Mouse (Mus musculus) gastrocnemius, postnatal 14 days (tissue): ENCODE measurements around the gene Mtx1. TPM values are rescaled to one million over a fixed set of nuclear protein-coding genes. Genes with fewer than 3 reads are reported as not detected.

Experiments used
- DNase-seq: peaks from one replicate; pipeline ENCODE4 v3.0.0; 2021; ENCODE audit warnings: mixed read lengths
- intact Hi-C: fragments of 180-260 bp; cut with DNase I; formaldehyde crosslinking; loops from one replicate; pipeline ENCODE4 v1.15.1; 2025; ENCODE audit warnings: low total_unique reads
- long read RNA-seq, 2 experiments: library from polyadenylated mRNA; stranded (forward); transcript quantifications; one replicate each; pipeline ENCODE4 v2.0.0; 2021
- total RNA-seq, 2 experiments: library from RNA; stranded (reverse); gene quantifications; 2 replicates each; pipeline ENCODE4 v1.2.3; 2021

Gene Mtx1
- total RNA-seq: 10 to 100 TPM; 42.4 to 52.2 TPM
- long read RNA-seq, experiment 1, transcript Mtx1-201 (8 exons, 1,617 nt): major isoform, 17 of 28 reads
- long read RNA-seq, experiment 1, partial matches to known transcripts: 5 of 28 reads
- long read RNA-seq, experiment 1, other reads (novel, unspliced or antisense): 4 of 28 reads
- long read RNA-seq, experiment 2, transcript Mtx1-201 (8 exons, 1,617 nt): major isoform, 17 of 20 reads
- long read RNA-seq, experiment 2, partial matches to known transcripts: 1 of 20 reads
- long read RNA-seq, experiment 2, other reads (novel, unspliced or antisense): 1 of 20 reads

GRCm38 (mm10) chr3:89226900-89227299, at the start of gene Mtx1:
Mtx1 (minus strand) TSS chr3:89227088.
- no peak for DNase-seq
- intact Hi-C loops: no loop called here

DNA sequence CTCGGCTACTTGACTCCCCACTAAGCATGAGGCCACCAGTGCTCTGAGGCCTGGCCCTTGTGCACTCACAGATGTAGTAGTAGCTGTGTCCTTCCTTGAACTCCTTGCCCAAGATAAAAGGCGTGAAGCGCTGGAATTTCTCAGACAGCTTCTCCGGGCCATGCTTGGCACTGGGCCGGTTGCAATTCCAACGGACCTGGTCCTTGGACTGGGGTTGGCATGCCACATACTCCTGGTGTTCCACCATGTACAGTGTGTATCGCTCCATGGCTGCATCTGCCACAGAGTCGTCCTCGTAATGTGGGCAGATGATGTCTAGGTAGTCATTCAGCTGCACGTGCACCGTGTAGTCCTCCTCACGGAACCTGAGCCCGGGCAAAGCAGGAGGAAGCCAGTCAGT, 49.2 kb upstream of the Mtx1 start:
- DNase-seq: no peak
- intact Hi-C loops: no loop called here

- no peak for DNase-seq
- intact Hi-C loops: no loop called here
Measured at GRCm38 (mm10) chr3:89271760-89272159, 44.9 kb upstream of the Mtx1 start.

- intact Hi-C loops: no loop called here
- DNase-seq: peak; percentile 57
Measured at GRCm38 (mm10) chr3:89270891-89271290, 44.0 kb upstream of the Mtx1 start.

DNA sequence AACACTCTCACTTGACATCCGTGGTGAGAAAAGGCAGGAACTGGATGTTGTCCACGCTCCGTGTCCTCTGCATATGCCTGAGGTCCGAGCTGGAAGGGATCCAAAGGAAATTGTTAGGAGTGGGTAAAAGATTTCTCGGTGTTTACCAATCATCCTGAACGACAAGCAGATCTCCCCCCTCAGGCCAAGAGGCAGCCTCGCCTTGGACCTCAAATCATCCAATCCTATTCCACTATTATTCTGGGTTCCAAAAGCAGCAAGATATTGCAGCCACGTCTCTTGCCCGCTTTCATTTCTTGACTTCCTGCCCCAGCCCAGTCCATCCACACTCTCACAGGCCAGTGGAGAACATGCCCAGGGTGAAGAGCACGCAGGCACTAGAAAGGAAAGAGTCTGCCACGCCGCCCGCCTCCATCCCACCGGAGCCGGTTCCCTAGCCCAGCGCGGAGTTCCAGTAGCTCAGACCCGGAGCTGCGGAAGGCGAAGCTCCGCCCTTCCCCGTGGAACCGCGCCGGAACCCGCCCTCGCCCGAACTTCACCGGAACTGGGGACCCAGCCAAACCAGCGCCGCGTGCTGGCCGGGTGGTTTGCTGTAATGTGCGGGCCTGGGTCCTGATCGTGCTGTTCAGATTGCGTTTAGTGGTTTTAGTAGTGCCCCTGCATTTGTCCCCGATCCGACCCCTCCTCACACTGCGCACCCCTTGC, 43.3 kb upstream of the Mtx1 start, which contains the start of gene Slc50a1:
TSS of gene Slc50a1 (minus strand) at position 520 of the 705 bp plus-strand sequence.
- DNase-seq: peak; percentile 93
- intact Hi-C loops: no loop called here

- no peak for DNase-seq
- intact Hi-C loops: no loop called here
Measured at GRCm38 (mm10) chr3:89268916-89269315, 42.0 kb upstream of the Mtx1 start.

- intact Hi-C loops: no loop called here
- DNase-seq: peak; percentile 72
Measured at GRCm38 (mm10) chr3:89266439-89266893, 39.6 kb upstream of the Mtx1 start.

DNA sequence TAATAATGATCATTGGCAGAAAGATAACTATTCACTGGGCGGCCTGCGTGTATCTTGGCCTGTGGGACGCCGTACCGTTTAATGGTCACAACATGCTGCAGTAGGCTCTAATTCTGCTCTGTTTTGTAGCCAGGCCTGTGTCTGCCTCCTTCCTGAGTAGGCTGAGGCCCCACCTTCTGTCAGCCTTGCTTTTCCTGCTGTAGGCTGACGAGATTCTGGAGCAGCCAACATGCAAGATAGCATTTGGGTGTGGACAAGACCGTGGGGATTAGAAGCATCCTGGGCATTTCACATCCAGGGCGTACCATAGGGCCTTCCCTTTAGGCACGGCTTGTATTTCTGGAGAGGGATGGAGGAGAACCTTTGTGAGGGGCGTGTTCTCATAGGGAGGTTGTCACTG, 35.5 kb upstream of the Mtx1 start:
- DNase-seq: no peak
- intact Hi-C loops: no loop called here

DNA sequence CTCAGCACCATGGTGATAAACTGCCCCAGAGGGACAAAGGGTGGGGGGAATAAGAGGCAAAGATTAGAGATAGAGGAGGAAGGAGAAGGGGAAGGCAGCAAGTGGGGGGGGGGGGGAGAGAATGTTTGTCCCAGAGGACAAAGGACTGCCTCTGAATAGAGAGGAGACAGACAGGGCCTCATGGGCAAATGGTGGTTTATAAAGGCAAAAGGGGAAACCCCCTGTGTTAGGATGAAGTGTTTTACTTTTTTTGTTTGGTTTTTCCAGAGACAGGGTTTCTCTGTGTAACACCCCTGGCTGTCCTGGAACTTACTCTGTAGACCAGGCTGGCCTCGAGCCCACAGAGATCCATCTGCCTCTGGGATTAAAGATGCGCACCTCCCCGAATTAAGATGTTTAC, 33.3 kb upstream of the Mtx1 start:
- no peak for DNase-seq
- intact Hi-C loops: no loop called here

DNA sequence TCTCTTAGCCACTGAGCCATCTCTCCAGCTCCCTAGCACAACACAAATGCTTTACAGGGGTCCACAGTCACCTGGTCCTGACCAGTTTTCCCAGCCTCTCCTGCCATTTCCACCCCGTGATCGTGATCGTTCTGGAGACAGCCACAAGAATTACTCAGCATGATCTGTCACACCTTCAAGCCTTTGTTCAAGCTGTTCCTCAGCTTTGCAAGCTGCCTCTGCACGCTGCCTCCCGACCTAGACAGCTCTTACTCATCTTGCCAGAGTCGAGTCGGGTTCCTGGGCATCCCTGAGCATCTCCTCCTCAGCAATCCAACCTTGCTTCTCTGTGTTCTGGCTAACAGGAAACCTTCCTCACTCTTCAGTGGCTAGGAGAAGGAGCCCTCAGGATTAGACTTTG, 32.2 kb upstream of the Mtx1 start, which contains the start of gene Dpm3:
TSS of gene Dpm3 (plus strand) at position 283 of the 400 bp plus-strand sequence.
- intact Hi-C loops: no loop called here
- DNase-seq: no peak

GRCm38 (mm10) chr3:89256177-89256576, 29.3 kb upstream of the Mtx1 start:
- DNase-seq: no peak
- intact Hi-C loops: no loop called here

DNA sequence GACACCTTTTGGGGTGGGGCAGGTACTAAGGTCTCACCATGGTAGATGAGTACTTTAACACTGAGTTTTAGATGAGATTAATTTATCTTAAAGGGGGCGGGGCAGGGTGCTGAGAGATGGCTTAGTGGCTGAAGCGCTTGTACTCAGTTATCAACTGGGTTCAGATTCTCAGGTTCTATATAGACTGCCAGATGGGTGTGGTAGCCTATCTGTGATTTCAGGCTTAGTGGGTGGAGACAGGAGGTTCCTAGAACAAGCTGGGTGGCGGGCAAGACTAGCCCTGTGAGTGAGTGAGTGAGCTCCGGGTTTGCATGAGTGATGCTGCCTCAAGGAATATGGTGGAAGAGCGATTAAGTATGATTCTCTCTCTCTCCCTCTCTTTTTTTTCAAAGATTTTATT, 28.1 kb upstream of the Mtx1 start:
- DNase-seq: no peak
- intact Hi-C loops: no loop called here

- DNase-seq: peak; percentile 69
- intact Hi-C loops: no loop called here
Measured at GRCm38 (mm10) chr3:89251365-89251895, 24.5 kb upstream of the Mtx1 start.

DNA sequence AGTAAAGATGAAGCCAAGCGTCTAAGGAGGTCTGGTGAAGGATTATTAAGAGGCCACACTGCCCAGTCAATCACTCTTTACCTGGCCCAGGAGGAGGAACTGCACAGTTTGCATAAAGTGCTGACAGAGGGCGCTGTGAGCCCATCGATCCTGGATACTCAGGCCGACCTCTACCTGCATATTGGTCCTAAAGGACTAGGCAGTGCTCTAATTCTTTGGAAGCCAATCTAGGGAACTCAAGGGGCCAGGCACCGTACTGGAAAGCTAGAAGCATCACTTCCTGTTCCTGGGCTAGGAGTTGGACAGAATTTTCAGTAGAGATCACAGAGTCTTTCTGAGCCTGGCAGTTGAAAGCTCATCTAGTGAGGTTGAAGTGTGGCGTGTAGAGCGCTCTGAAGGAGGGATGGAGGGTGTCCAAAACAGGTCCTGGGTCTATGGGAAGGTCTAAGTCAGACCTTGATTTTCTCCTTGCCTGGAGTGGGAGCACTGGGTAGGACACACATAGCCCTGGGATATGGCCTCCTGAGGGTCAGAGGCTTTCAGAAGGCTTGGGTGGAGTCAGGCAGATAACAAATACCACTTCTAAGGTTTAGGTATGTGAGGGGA, 23.6 kb upstream of the Mtx1 start:
- DNase-seq: peak; percentile 52
- intact Hi-C loops: no loop called here

- intact Hi-C loops: loop anchor here (5.0 kb wide), 1 partner anchor 55 kb away; no protein-coding TSS in a partner anchor
- no peak for DNase-seq
Measured at GRCm38 (mm10) chr3:89247466-89247865, 20.6 kb upstream of the Mtx1 start.

- peak; percentile 91 for DNase-seq
- intact Hi-C loops: loop anchor here (5.0 kb wide), 1 partner anchor 56 kb away; no protein-coding TSS in a partner anchor
Measured at GRCm38 (mm10) chr3:89246261-89247100, 19.6 kb upstream of the Mtx1 start, which contains the start of gene Trim46. Trim46 (minus strand) TSS chr3:89246309.

DNA sequence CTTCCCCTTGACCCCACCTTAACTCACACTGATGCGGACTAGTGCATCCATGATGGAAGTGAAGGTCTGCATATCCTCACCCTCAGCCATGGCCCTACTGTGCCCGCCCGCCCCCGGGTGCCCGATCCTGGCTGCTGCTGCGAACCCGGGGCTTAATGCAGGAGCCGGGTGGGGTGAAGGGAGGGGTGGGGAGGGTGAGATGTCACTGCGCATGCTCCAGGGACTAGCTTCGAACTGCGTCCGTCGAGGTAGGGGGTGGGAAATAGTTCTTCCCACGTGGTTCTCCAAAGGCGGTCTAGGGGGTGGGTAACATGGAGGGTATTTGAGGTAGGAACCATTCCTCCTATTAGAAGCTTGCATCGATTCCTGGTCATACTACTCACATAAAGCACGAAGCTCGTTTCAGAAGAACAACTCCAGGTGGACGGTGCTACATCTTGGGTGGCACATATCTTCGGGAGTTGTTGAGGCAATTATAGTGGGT, 18.8 kb upstream of the Mtx1 start, which contains the start of gene Krtcap2:
TSS of gene Krtcap2 (plus strand) at position 279 of the 484 bp plus-strand sequence.
- intact Hi-C loops: loop anchor here (5.0 kb wide), 1 partner anchor 57 kb away; no protein-coding TSS in a partner anchor

DNA sequence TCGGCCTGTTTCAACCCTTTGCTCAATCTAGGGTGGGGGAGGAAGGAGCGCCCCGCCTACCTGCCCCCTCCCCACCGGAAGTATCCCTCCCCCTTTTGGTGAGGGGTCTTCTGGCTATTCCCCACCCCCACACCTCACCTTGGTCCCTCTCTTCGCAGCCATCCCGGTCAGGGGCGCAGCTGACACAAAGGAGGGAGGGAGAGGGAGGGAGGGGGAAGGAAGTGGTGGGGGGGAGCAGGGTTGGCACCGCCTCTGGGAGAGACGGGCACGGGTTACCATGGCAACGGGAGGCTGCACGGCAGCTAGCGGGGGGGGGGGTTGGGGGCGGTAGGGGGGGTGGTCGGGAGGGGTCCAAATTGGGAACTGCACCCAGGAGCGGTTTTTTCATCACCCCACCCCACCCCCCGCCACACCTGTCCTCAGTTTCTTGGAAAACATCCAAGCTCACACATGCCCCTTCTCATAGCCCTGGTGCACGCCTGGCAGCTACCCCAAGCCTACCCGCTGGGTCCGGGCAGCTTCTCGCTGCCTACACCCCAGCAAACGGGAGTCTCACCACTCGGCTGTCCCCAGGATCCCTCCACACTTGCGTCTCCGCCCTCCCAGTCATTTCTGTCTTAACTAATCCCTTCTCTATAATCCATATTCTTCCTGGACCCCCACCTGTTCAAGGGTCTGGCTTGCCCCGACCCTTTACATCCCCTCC, 18.2 kb upstream of the Mtx1 start:
- intact Hi-C loops: loop anchor here (5.0 kb wide), 1 partner anchor 57 kb away; no protein-coding TSS in a partner anchor
- DNase-seq: no peak

More for the DNA sequence above, 18.8 kb upstream of the Mtx1 start, which contains the start of gene Krtcap2:
- DNase-seq: no peak
